Mouse (Mus musculus) liver, embryonic 14.5 days (tissue): Measurements from ENCODE around the gene Fign. TPM values are rescaled to one million over a fixed set of nuclear protein-coding genes. Genes with fewer than 3 reads are reported as not detected.

Experiments
- ATAC-seq: fragments of 200-750 bp; cut with Nextera tagmentation; 2 replicates; pipeline ENCODE4 v1.8.0; 2017; ENCODE audit warnings: moderate number of reproducible peaks, mild to moderate bottlenecking, moderate library complexity; ENCODE audit not compliant: insufficient read depth
- DNase-seq, 3 experiments: peaks; one replicate each; pipeline ENCODE4 v3.0.0-alpha.2; 2012 to 2013; ENCODE audit warnings: low read depth in 3 of 3, low spot score in 3 of 3
- H3K27ac ChIP-seq: fragments of 300-500 bp; sonication (generic); 2 replicates; pipeline ENCODE4 v1.5.1; 2014; ENCODE audit warnings: moderate library complexity, mild to moderate bottlenecking, control low read depth, inconsistent platforms
- H3K27me3 ChIP-seq: fragments of 300-500 bp; sonication (generic); 2 replicates; pipeline ENCODE4 v1.6.1; 2014; ENCODE audit warnings: mild to moderate bottlenecking, low read length, moderate library complexity; ENCODE audit not compliant: control insufficient read depth, insufficient read depth
- H3K36me3 ChIP-seq: fragments of 300-500 bp; sonication (generic); replicated peaks from 2 replicates; pipeline ENCODE4 v1.6.1; 2014; ENCODE audit warnings: low read depth; ENCODE audit not compliant: control insufficient read depth, insufficient read depth
- H3K4me1 ChIP-seq, 2 experiments: fragments of 200-500 bp in 1 of 2; fragments of 300-500 bp in 1 of 2; sonication (generic) in 1 of 2; replicated peaks; 2 replicates each; pipeline ENCODE4 v1.6.1; 2012 to 2014; ENCODE audit warnings: antibody characterized with exemption in 1 of 2, inconsistent platforms in 1 of 2, low read length in 1 of 2; ENCODE audit not compliant: control insufficient read depth in 2 of 2, insufficient read depth in 2 of 2
- H3K4me2 ChIP-seq: fragments of 300-500 bp; sonication (generic); 2 replicates; pipeline ENCODE4 v1.6.1; 2014; ENCODE audit warnings: low read depth, mild to moderate bottlenecking, control low read depth, moderate library complexity
- H3K4me3 ChIP-seq, 2 experiments: fragments of 200-500 bp in 1 of 2; fragments of 300-500 bp in 1 of 2; sonication (generic) in 1 of 2; 2 replicates each; pipeline ENCODE4 v1.5.1; 2012 to 2014; ENCODE audit warnings: low read depth in 2 of 2, low read length in 2 of 2, mild to moderate bottlenecking in 2 of 2, control low read depth in 1 of 2, inconsistent platforms in 1 of 2, moderate library complexity in 1 of 2; ENCODE audit not compliant: insufficient read depth in 1 of 2
- H3K9ac ChIP-seq: fragments of 300-500 bp; sonication (generic); replicated peaks from 2 replicates; pipeline ENCODE4 v1.6.1; 2014; ENCODE audit warnings: mild to moderate bottlenecking, control low read depth, moderate library complexity
- H3K9me3 ChIP-seq: fragments of 300-500 bp; sonication (generic); 2 replicates; pipeline ENCODE4 v1.6.1; 2016; ENCODE audit warnings: low read length, mixed read lengths; ENCODE audit not compliant: control insufficient read depth
- CTCF ChIP-seq: IDR thresholded peaks from 2 replicates; pipeline ENCODE4 v1.5.1; 2016; ENCODE audit warnings: antibody characterized with exemption, low read depth, control low read depth
- EP300 ChIP-seq: IDR thresholded peaks from 2 replicates; pipeline ENCODE4 v1.6.1; 2016; ENCODE audit warnings: antibody characterized with exemption, low read depth
- WGBS: fragments of 180-500 bp; shearing (Covaris S2); extraction: QIAGEN DNeasy Blood & Tissue Kit; methylation state at CpG from one replicate; pipeline ENCODE4 v1.1.7; 2014; ENCODE audit not compliant: insufficient replicate concordance; 5-methylcytosine and 5-hydroxymethylcytosine counted together
- polyA plus RNA-seq, 2 experiments: library from polyadenylated mRNA; depleted of rRNA in 1 of 2; stranded (reverse) in 1 of 2; unstranded in 1 of 2; fragments of >200 nt; fragmentation: Nextera tagmentation in 1 of 2; extraction: Ambion mirVana in 1 of 2; gene quantifications; 2 replicates each; pipeline versions ENCODE4 v1.2.1 to v1.2.3; 2012 to 2014

The Fign gene
- polyA plus RNA-seq, 2 experiments: 0.87 to 2.0 TPM

- no peaks in the 10 kb centered on the region for H3K27me3 ChIP-seq
- H3K9ac ChIP-seq: no peak overlapping the region
- no peaks in the 10 kb centered on the region for H3K36me3 ChIP-seq
- H3K4me2 ChIP-seq: no peak overlapping the region
- no peaks in the 10 kb centered on the region for H3K9me3 ChIP-seq
- ATAC-seq (no peak), DNase-seq (no peak)
- TF ChIP-seq CTCF (no peak), EP300 (no peak)
- H3K4me1 ChIP-seq: no peaks in the 10 kb centered on the region
- H3K27ac ChIP-seq: no peak overlapping the region
- no peak overlapping the region for H3K4me3 ChIP-seq
- WGBS: 57% methylated on average over 3 of the region's 3 CpGs
Observed at GRCm38 (mm10) chr2:64033871-64034270, 64.0 kb downstream of the Fign start.

DNA sequence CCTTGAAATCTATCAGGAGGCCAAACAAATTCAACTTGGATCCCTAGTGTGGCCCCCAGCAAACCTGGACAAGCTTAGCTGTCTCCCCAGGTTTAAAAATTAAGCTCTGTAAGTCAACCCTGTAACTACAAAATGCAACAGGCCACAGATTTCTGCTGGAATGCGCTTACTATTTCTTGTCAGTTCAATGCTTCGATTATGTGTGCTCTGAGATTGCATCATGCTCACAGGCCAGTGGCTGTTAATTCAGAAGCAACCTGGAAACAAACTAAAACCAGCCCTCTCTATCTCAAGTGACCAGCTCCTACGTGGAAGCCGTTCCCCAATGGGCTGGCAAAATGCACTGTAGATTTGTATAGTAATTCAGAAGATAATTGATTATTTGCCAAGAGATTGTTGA, 71.9 kb downstream of the Fign start:
- H3K27ac ChIP-seq: no peak overlapping the region
- no peak for TF ChIP-seq EP300
- TF ChIP-seq CTCF: no peak
- WGBS: 56% methylated on average over 4 of the region's 4 CpGs
- no peaks in the 10 kb centered on the region for H3K27me3 ChIP-seq
- no peak overlapping the region for H3K4me2 ChIP-seq
- H3K4me3 ChIP-seq: no peak overlapping the region
- H3K9ac ChIP-seq: no peak overlapping the region
- no peaks in the 10 kb centered on the region for H3K36me3 ChIP-seq
- DNase-seq (no peak), ATAC-seq (no peak)
- H3K9me3 ChIP-seq: no peaks in the 10 kb centered on the region
- H3K4me1 ChIP-seq: no peaks in the 10 kb centered on the region

DNA sequence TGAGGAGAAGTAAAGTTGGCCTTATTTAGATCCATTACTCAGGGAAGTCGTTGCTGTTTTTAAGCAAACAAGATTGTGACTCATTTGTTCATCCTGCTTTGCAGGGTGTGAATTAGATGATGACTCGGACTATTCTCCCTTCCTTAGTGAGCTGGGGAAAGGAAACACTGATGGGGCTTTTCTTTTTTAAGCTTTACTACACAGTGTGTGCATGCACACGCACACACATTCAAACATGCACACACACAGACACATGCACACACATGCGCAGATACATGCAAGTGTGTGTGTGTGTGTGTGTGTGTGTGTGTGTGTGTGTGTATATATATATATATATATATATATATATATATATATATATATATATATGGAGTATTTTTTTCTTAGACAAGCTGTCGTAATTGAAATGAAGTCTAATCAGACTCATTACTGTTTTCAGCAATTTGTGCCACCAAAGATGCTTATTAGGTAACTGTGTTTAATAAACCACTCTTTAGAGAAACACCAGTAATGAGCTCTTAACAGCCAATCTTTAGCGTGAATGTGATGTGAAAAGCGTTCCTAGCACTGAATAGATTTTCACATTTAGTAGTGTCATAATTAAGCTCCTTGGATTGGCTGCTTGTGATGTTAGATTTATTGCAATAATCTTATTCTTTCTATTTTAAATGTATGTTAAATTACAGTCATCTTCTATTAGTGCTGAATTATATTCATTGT, 103.4 kb downstream of the Fign start:
- Histone ChIP-seq H3K4me2 (no peak overlapping the region), H3K9me3 (no peaks in the 10 kb centered on the region), H3K36me3 (no peaks in the 10 kb centered on the region), H3K9ac (no peak overlapping the region), H3K4me3 (no peak overlapping the region), H3K27me3 (no peaks in the 10 kb centered on the region), H3K27ac (no peak overlapping the region), H3K4me1 (no peaks in the 10 kb centered on the region)
- no peak for TF ChIP-seq EP300
- TF ChIP-seq CTCF: no peak
- no peak for ATAC-seq
- 62% methylated on average over 7 of the region's 7 CpGs for WGBS
- DNase-seq: no peak

DNA sequence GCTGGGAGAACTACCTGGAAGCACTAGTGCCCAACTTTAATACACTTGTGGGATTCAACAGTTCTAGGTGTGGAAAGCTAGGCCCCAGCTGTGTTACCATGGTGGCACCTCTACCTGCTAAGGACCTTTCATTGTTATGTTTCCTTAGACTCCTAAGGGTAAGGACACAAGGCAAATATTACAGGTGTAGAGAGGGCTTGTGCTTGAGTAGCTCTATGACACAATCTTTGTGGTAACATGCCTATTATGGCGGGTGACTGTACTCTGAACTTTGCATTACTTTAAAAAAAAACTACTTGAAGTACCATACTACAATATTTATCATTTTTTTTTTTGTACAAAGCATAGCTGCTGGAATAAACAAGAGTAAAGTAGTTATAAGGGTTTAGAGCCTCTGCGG, 112.4 kb downstream of the Fign start:
- Histone ChIP-seq H3K9me3 (no peaks in the 10 kb centered on the region), H3K36me3 (no peaks in the 10 kb centered on the region), H3K27me3 (no peaks in the 10 kb centered on the region), H3K4me1 (no peaks in the 10 kb centered on the region), H3K9ac (no peak overlapping the region), H3K4me2 (no peak overlapping the region), H3K4me3 (no peak overlapping the region), H3K27ac (no peak overlapping the region)
- ATAC-seq (no peak), DNase-seq (no peak)
- WGBS: 65% methylated on average over 2 of the region's 2 CpGs
- TF ChIP-seq EP300 (no peak), CTCF (no peak)

DNA sequence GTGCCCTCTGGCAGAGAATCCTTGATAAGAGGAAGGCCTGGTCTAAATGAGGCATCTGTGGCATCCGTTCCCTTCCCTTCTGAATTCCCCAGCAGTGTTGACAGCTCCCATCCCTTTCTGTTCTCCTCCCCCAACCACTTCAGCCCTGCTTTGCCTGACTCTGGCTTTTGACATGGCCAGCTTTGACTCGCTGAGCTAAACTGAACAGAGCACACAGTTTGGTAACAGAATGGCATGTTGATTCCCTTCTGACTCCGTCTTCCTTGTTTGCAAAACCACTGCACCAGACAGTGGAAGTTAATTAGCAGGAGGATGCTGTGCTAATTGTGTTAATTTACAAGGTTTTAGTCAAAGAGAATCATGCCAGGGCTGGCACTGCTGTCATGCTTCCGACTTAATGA, 115.5 kb downstream of the Fign start:
- Histone ChIP-seq H3K27me3 (no peaks in the 10 kb centered on the region), H3K36me3 (no peaks in the 10 kb centered on the region), H3K9ac (no peak overlapping the region), H3K4me3 (no peak overlapping the region), H3K9me3 (no peaks in the 10 kb centered on the region), H3K4me1 (no peaks in the 10 kb centered on the region), H3K4me2 (no peak overlapping the region), H3K27ac (no peak overlapping the region)
- 41% methylated on average over 4 of the region's 4 CpGs for WGBS
- no peak for ATAC-seq
- no peak for DNase-seq
- TF ChIP-seq EP300 (no peak), CTCF (no peak)
